Comparison of ENCODE assay signal across 8 mouse cellular contexts in genomic region chr7:25010090-25010913, GRCm38 (mm10). TPM values are rescaled to one million over a fixed set of nuclear protein-coding genes. Genes with fewer than 3 reads are reported as not detected.
DNase-seq lines count a peak whose midpoint lies in the region; ATAC-seq and TF ChIP-seq lines count a peak whose summit lies in the region.

No protein-coding gene starts in this region.

- H3K9me3 ChIP-seq in kidney, postnatal 0 days (replicated peaks; ENCODE audit: low read length): no peaks in the 10 kb centered on the region
- no peaks in the 10 kb centered on the region for H3K9me3 ChIP-seq in liver, embryonic 14.5 days (ENCODE audit: control insufficient read depth, low read length)
- H3K9me3 ChIP-seq in neural tube, embryonic 14.5 days (ENCODE audit: control insufficient read depth, low read length): no peaks in the 10 kb centered on the region

- peak overlapping the region; percentile 15 for H3K4me3 ChIP-seq in kidney, postnatal 0 days (replicated peaks; ENCODE audit: low read depth, low read length)
- peak overlapping the region in 1 of 2 experiments; percentile 26; a peak in 3 of 4 replicates for H3K4me3 ChIP-seq in liver, embryonic 14.5 days (ENCODE audit: insufficient read depth in 1 of 2, low read depth in 2 of 2, low read length in 2 of 2)
- H3K4me3 ChIP-seq in neural tube, embryonic 14.5 days (ENCODE audit: low read depth, low read length): peak overlapping the region; percentile 12; the same call in 1 of the 2 replicates

- 2% methylated on average over 80 of the region's 97 CpGs for WGBS in kidney, postnatal 0 days
- 3% methylated on average over 90 of the region's 97 CpGs for WGBS in liver, embryonic 14.5 days (ENCODE audit: insufficient replicate concordance)
- 2% methylated on average over 89 of the region's 97 CpGs for WGBS in neural tube, embryonic 14.5 days

- ATAC-seq in kidney, postnatal 0 days (replicated peaks; ENCODE audit: low FRiP score, low read depth): peak; percentile 50
- no peak for ATAC-seq in liver, embryonic 14.5 days (ENCODE audit: insufficient read depth)
- ATAC-seq in neural tube, embryonic 14.5 days (ENCODE audit: low read depth): no peak

- intact Hi-C loops in gastrocnemius, postnatal 14 days (cut with DNase I; ENCODE audit: low total_unique reads): no loop called here

- peak overlapping the region; percentile 54 for H3K4me2 ChIP-seq in kidney, postnatal 0 days (ENCODE audit: low read length)
- peak overlapping the region; percentile 53 for H3K4me2 ChIP-seq in liver, embryonic 14.5 days (ENCODE audit: low read depth)
- H3K4me2 ChIP-seq in neural tube, embryonic 14.5 days (ENCODE audit: low read depth, low read length): peak overlapping the region; percentile 47

- H3K27ac ChIP-seq in kidney, postnatal 0 days: no peak overlapping the region
- no peak overlapping the region for H3K27ac ChIP-seq in liver, embryonic 14.5 days
- peak overlapping the region; percentile 95 for H3K27ac ChIP-seq in neural tube, embryonic 14.5 days (ENCODE audit: low read depth, low read length)

- H3K27me3 ChIP-seq in kidney, postnatal 0 days (ENCODE audit: insufficient read depth, low read length): peaks cover 49% of the 10 kb centered on the region
- H3K27me3 ChIP-seq in liver, embryonic 14.5 days (ENCODE audit: control insufficient read depth, insufficient read depth, low read length): peaks cover 53% of the 10 kb centered on the region
- H3K27me3 ChIP-seq in neural tube, embryonic 14.5 days (ENCODE audit: control insufficient read depth, insufficient read depth, low read length): no peaks in the 10 kb centered on the region

- peak; percentile 35 for DNase-seq in thymus, postnatal 0 days (ENCODE audit: low spot score)
- no peak for DNase-seq in thymus, adult 18-20 months
- peak; percentile 92 to 95 for DNase-seq in cerebellum, postnatal 10 days
- DNase-seq in frontal cortex, postnatal 25 days (ENCODE audit: low spot score in 2 of 2): peak; percentile 51 to 64
- DNase-seq in kidney, postnatal 0 days (ENCODE audit: low spot score): peak; percentile 58
- no peak for DNase-seq in liver, embryonic 14.5 days (ENCODE audit: low read depth in 3 of 3, low spot score in 3 of 3)
- no peak for DNase-seq in gastrocnemius, postnatal 14 days

- TF ChIP-seq EP300 in liver, embryonic 14.5 days (IDR thresholded peaks at IDR 0.05; ENCODE audit: low read depth): no peak

- no peak overlapping the region for H3K9ac ChIP-seq in kidney, postnatal 0 days (ENCODE audit: low read depth, low read length)
- no peak overlapping the region for H3K9ac ChIP-seq in liver, embryonic 14.5 days (replicated peaks)
- H3K9ac ChIP-seq in neural tube, embryonic 14.5 days (replicated peaks; ENCODE audit: low read depth, low read length): peak overlapping the region; percentile 9

- peaks cover 7% of the 10 kb centered on the region; the same call in 1 of the 2 replicates for H3K36me3 ChIP-seq in kidney, postnatal 0 days (ENCODE audit: insufficient read depth, low read length)
- H3K36me3 ChIP-seq in liver, embryonic 14.5 days (replicated peaks; ENCODE audit: control insufficient read depth, insufficient read depth, low read depth): no peaks in the 10 kb centered on the region
- peaks cover 17% of the 10 kb centered on the region for H3K36me3 ChIP-seq in neural tube, embryonic 14.5 days (ENCODE audit: control insufficient read depth, insufficient read depth, low read length)

- peak; percentile 64 for TF ChIP-seq CTCF in kidney, postnatal 0 days (IDR thresholded peaks at IDR 0.05; ENCODE audit: low read depth)
- peak; percentile 75 for TF ChIP-seq CTCF in liver, embryonic 14.5 days (IDR thresholded peaks at IDR 0.05; ENCODE audit: low read depth)

- peaks cover 9% of the 10 kb centered on the region; the same call in 1 of the 2 replicates for H3K4me1 ChIP-seq in kidney, postnatal 0 days (replicated peaks; ENCODE audit: insufficient read depth, low read length)
- H3K4me1 ChIP-seq in liver, embryonic 14.5 days (replicated peaks; ENCODE audit: control insufficient read depth in 2 of 2, insufficient read depth in 2 of 2, low read length in 1 of 2): no peaks in the 10 kb centered on the region
- peaks cover 42% of the 10 kb centered on the region for H3K4me1 ChIP-seq in neural tube, embryonic 14.5 days (ENCODE audit: control insufficient read depth, insufficient read depth, low read length)

RNA-seq across cellular contexts. Expression of gene Atp1a3, which starts 4.5 kb away (rescaled TPM):
- 1.7 TPM in 2 replicates for polyA plus RNA-seq in thymus, postnatal 0 days (2015; fragmentation: Nextera tagmentation; extraction: Ambion mirVana)
- 0.32 and 0.36 TPM in 2 replicates for polyA plus RNA-seq in kidney, postnatal 0 days (2015; fragmentation: Nextera tagmentation; extraction: Ambion mirVana)
- 0.38 and 0.50 TPM in 2 replicates for polyA plus RNA-seq in liver, embryonic 14.5 days (2012; rRNA removed)
- 0.60 and 0.68 TPM in 2 replicates for polyA plus RNA-seq in liver, embryonic 14.5 days (2014; fragmentation: Nextera tagmentation; extraction: Ambion mirVana)
- polyA plus RNA-seq in neural tube, embryonic 14.5 days (2014; fragmentation: Nextera tagmentation; extraction: Ambion mirVana): 414 and 429 TPM in 2 replicates
- total RNA-seq in gastrocnemius, postnatal 14 days (2021): under 1 TPM; 0.21 to 0.42 TPM

RNA-seq across cellular contexts. Expression of gene Rabac1, which starts 37.7 kb away (rescaled TPM):
- 220 and 236 TPM in 2 replicates for polyA plus RNA-seq in thymus, postnatal 0 days (2015; fragmentation: Nextera tagmentation; extraction: Ambion mirVana)
- 292 and 315 TPM in 2 replicates for polyA plus RNA-seq in kidney, postnatal 0 days (2015; fragmentation: Nextera tagmentation; extraction: Ambion mirVana)
- 46.8 and 56.5 TPM in 2 replicates for polyA plus RNA-seq in liver, embryonic 14.5 days (2012; rRNA removed)
- 60.7 and 62.2 TPM in 2 replicates for polyA plus RNA-seq in liver, embryonic 14.5 days (2014; fragmentation: Nextera tagmentation; extraction: Ambion mirVana)
- 319 and 339 TPM in 2 replicates for polyA plus RNA-seq in neural tube, embryonic 14.5 days (2014; fragmentation: Nextera tagmentation; extraction: Ambion mirVana)
- 100 to 1,000 TPM; 163 to 175 TPM for total RNA-seq in gastrocnemius, postnatal 14 days (2021)

Comparison
In these comparisons a context has a peak if more than half of its experiments do, and no peak if none do; other contexts are left out.
1. DNase-seq: peak in thymus, postnatal 0 days (single experiment), cerebellum, postnatal 10 days (2 of 2), frontal cortex, postnatal 25 days (2 of 2) and kidney, postnatal 0 days (single experiment); none in thymus, adult 18-20 months (0 of 2), liver, embryonic 14.5 days (0 of 3) and gastrocnemius, postnatal 14 days (single experiment).
2. RNA of gene Atp1a3, which starts 4.5 kb away (polyA plus RNA-seq): 414 to 429 TPM in neural tube, embryonic 14.5 days; 1.7 TPM in thymus, postnatal 0 days, 0.38 to 0.68 TPM in liver, embryonic 14.5 days and 0.32 to 0.36 TPM in kidney, postnatal 0 days; every median in the first group is over 100 times any median in the second.
3. Peak in every context shown above with its lines, with median percentiles within 50 percentile points of each other: H3K4me2 ChIP-seq.